Mouse (Mus musculus) embryonic facial prominence, embryonic 12.5 days (tissue): Measurements from ENCODE around the gene Gm42417. TPM values are rescaled to one million over a fixed set of nuclear protein-coding genes. Genes with fewer than 3 reads are reported as not detected.

Experiments
- ATAC-seq: fragments of 200-750 bp; cut with Nextera tagmentation; 2 replicates; pipeline ENCODE4 v1.8.0; 2017; ENCODE audit not compliant: insufficient number of reproducible peaks, insufficient read depth, low FRiP score, low TSS enrichment
- H3K27ac ChIP-seq: fragments of 300-500 bp; sonication (generic); 2 replicates; pipeline ENCODE4 v1.5.1; 2016; ENCODE audit warnings: mild to moderate bottlenecking
- H3K27me3 ChIP-seq: fragments of 300-500 bp; sonication (generic); 2 replicates; pipeline ENCODE4 v1.6.1; 2016; ENCODE audit warnings: mild to moderate bottlenecking, moderate library complexity
- H3K36me3 ChIP-seq: fragments of 300-500 bp; sonication (generic); 2 replicates; pipeline ENCODE4 v1.6.1; 2016; ENCODE audit warnings: mild to moderate bottlenecking
- H3K4me1 ChIP-seq: fragments of 300-500 bp; sonication (generic); 2 replicates; pipeline ENCODE4 v1.6.1; 2016
- H3K4me2 ChIP-seq: fragments of 300-500 bp; sonication (generic); replicated peaks from 2 replicates; pipeline ENCODE4 v1.6.1; 2016; ENCODE audit warnings: mild to moderate bottlenecking, moderate library complexity
- H3K4me3 ChIP-seq: fragments of 300-500 bp; sonication (generic); 2 replicates; pipeline ENCODE4 v1.5.1; 2016; ENCODE audit warnings: mild to moderate bottlenecking
- H3K9ac ChIP-seq: fragments of 300-500 bp; sonication (generic); 2 replicates; pipeline ENCODE4 v1.6.1; 2016; ENCODE audit warnings: mild to moderate bottlenecking, moderate library complexity
- H3K9me3 ChIP-seq: fragments of 300-500 bp; sonication (generic); 2 replicates; pipeline ENCODE4 v1.6.1; 2016; ENCODE audit warnings: mild to moderate bottlenecking, moderate library complexity
- WGBS: fragments of 180-500 bp; shearing (Covaris S2); methylation state at CpG from one replicate; pipeline ENCODE4 v1.1.7; 2016; 5-methylcytosine and 5-hydroxymethylcytosine counted together
- polyA plus RNA-seq: library from polyadenylated mRNA; unstranded; fragments of >200 nt; fragmentation: Nextera tagmentation; extraction: Ambion mirVana; gene quantifications from 2 replicates; pipeline ENCODE4 v1.2.1, GENCODE M21; 2016

Gene Gm42417
- polyA plus RNA-seq, 1 experiment from 2014 or later, result 0.49 TPM

- H3K4me1 ChIP-seq, result peaks cover 32% of the 10 kb centered on the region
- ATAC-seq, result no peak
- no peak overlapping the region for H3K4me2 ChIP-seq
- no peaks in the 10 kb centered on the region for H3K9me3 ChIP-seq
- H3K27me3 ChIP-seq, result no peaks in the 10 kb centered on the region
- H3K36me3 ChIP-seq, result no peaks in the 10 kb centered on the region
- H3K27ac ChIP-seq, result no peak overlapping the region
- 76% methylated on average over 8 of the region's 8 CpGs for WGBS
- no peak overlapping the region for H3K9ac ChIP-seq
- no peak overlapping the region for H3K4me3 ChIP-seq
Observed at GRCm38 (mm10) chr1:36573524-36573923, 34.3 kb upstream of the Gm42417 start.

- no peak overlapping the region for H3K27ac ChIP-seq
- H3K36me3 ChIP-seq, result no peaks in the 10 kb centered on the region
- no peak overlapping the region for H3K4me2 ChIP-seq
- H3K27me3 ChIP-seq, result no peaks in the 10 kb centered on the region
- no peak overlapping the region for H3K9ac ChIP-seq
- H3K4me3 ChIP-seq, result no peak overlapping the region
- WGBS, result 46% methylated on average over 1 of the region's 1 CpGs
- H3K9me3 ChIP-seq, result no peaks in the 10 kb centered on the region
- H3K4me1 ChIP-seq, result peaks cover 39% of the 10 kb centered on the region
- no peak for ATAC-seq
Observed at GRCm38 (mm10) chr1:36572709-36573108, 33.5 kb upstream of the Gm42417 start.

- ATAC-seq, result no peak
- H3K27ac ChIP-seq, result no peak overlapping the region
- H3K4me1 ChIP-seq, result peaks cover 39% of the 10 kb centered on the region
- H3K4me3 ChIP-seq, result no peak overlapping the region
- H3K9ac ChIP-seq, result no peak overlapping the region
- H3K27me3 ChIP-seq, result no peaks in the 10 kb centered on the region
- no peaks in the 10 kb centered on the region for H3K9me3 ChIP-seq
- H3K36me3 ChIP-seq, result no peaks in the 10 kb centered on the region
- no peak overlapping the region for H3K4me2 ChIP-seq
- 74% methylated on average over 2 of the region's 2 CpGs for WGBS
Observed at GRCm38 (mm10) chr1:36572140-36572700, 33.0 kb upstream of the Gm42417 start.

- Histone ChIP-seq H3K4me3 (no peak overlapping the region), H3K4me2 (no peak overlapping the region), H3K27ac (no peak overlapping the region), H3K4me1 (peaks cover 38% of the 10 kb centered on the region), H3K27me3 (no peaks in the 10 kb centered on the region), H3K36me3 (no peaks in the 10 kb centered on the region), H3K9ac (no peak overlapping the region), H3K9me3 (no peaks in the 10 kb centered on the region)
- WGBS, result 34% methylated on average over 6 of the region's 6 CpGs
- ATAC-seq, result no peak
Observed at GRCm38 (mm10) chr1:36571627-36572026, 32.4 kb upstream of the Gm42417 start.

GRCm38 (mm10) chr1:36570320-36570719, 31.1 kb upstream of the Gm42417 start:
- no peaks in the 10 kb centered on the region for H3K27me3 ChIP-seq
- no peak for ATAC-seq
- H3K4me3 ChIP-seq, result no peak overlapping the region
- 94% methylated on average over 5 of the region's 5 CpGs for WGBS
- no peaks in the 10 kb centered on the region for H3K36me3 ChIP-seq
- no peak overlapping the region for H3K9ac ChIP-seq
- H3K4me1 ChIP-seq, result peaks cover 32% of the 10 kb centered on the region
- no peaks in the 10 kb centered on the region for H3K9me3 ChIP-seq
- no peak overlapping the region for H3K4me2 ChIP-seq
- no peak overlapping the region for H3K27ac ChIP-seq

- H3K4me3 ChIP-seq, result no peak overlapping the region
- ATAC-seq, result no peak
- H3K36me3 ChIP-seq, result no peaks in the 10 kb centered on the region
- no peak overlapping the region for H3K4me2 ChIP-seq
- H3K27ac ChIP-seq, result no peak overlapping the region
- H3K9ac ChIP-seq, result no peak overlapping the region
- WGBS, result 49% methylated on average over 7 of the region's 7 CpGs
- H3K4me1 ChIP-seq, result peaks cover 32% of the 10 kb centered on the region
- H3K9me3 ChIP-seq, result no peaks in the 10 kb centered on the region
- H3K27me3 ChIP-seq, result no peaks in the 10 kb centered on the region
Observed at GRCm38 (mm10) chr1:36569694-36570276, 30.6 kb upstream of the Gm42417 start.

- Histone ChIP-seq H3K27me3 (no peaks in the 10 kb centered on the region), H3K27ac (no peak overlapping the region), H3K4me3 (no peak overlapping the region), H3K36me3 (no peaks in the 10 kb centered on the region), H3K9ac (no peak overlapping the region), H3K9me3 (no peaks in the 10 kb centered on the region), H3K4me1 (peaks cover 22% of the 10 kb centered on the region), H3K4me2 (no peak overlapping the region)
- no peak for ATAC-seq
- 81% methylated on average over 4 of the region's 4 CpGs for WGBS
Observed at GRCm38 (mm10) chr1:36568776-36569175, 29.5 kb upstream of the Gm42417 start.

- Histone ChIP-seq H3K27ac (peak overlapping the region; percentile 38; the same call in 1 of the 2 replicates), H3K9ac (no peak overlapping the region)
Observed at GRCm38 (mm10) chr1:36567818-36568603, 28.8 kb upstream of the Gm42417 start.

GRCm38 (mm10) chr1:36566425-36566824, 27.2 kb upstream of the Gm42417 start:
- WGBS, result 8% methylated on average over 2 of the region's 2 CpGs
- no peak overlapping the region for H3K4me3 ChIP-seq
- no peaks in the 10 kb centered on the region for H3K27me3 ChIP-seq
- H3K9me3 ChIP-seq, result no peaks in the 10 kb centered on the region
- H3K36me3 ChIP-seq, result no peaks in the 10 kb centered on the region
- peaks cover 28% of the 10 kb centered on the region for H3K4me1 ChIP-seq
- no peak overlapping the region for H3K4me2 ChIP-seq
- H3K27ac ChIP-seq, result no peak overlapping the region
- H3K9ac ChIP-seq, result no peak overlapping the region
- no peak for ATAC-seq

More at GRCm38 (mm10) chr1:36567818-36568603, 28.8 kb upstream of the Gm42417 start:
- 38% methylated on average over 21 of the region's 21 CpGs for WGBS
- Histone ChIP-seq H3K4me3 (no peak overlapping the region), H3K9me3 (no peaks in the 10 kb centered on the region), H3K36me3 (no peaks in the 10 kb centered on the region), H3K27me3 (no peaks in the 10 kb centered on the region), H3K4me1 (peaks cover 22% of the 10 kb centered on the region), H3K4me2 (no peak overlapping the region)
- no peak; the same call in 1 of the 2 replicates for ATAC-seq

GRCm38 (mm10) chr1:36564101-36564500, 24.9 kb upstream of the Gm42417 start:
- Histone ChIP-seq H3K4me2 (no peak overlapping the region), H3K9ac (no peak overlapping the region), H3K4me1 (peaks cover 33% of the 10 kb centered on the region), H3K9me3 (no peaks in the 10 kb centered on the region), H3K36me3 (no peaks in the 10 kb centered on the region), H3K27me3 (no peaks in the 10 kb centered on the region), H3K27ac (no peak overlapping the region), H3K4me3 (no peak overlapping the region)
- WGBS, result 84% methylated on average over 6 of the region's 6 CpGs
- ATAC-seq, result no peak

- no peak for ATAC-seq
- Histone ChIP-seq H3K4me2 (no peak overlapping the region), H3K9me3 (no peaks in the 10 kb centered on the region), H3K36me3 (no peaks in the 10 kb centered on the region), H3K4me1 (peaks cover 38% of the 10 kb centered on the region), H3K27me3 (no peaks in the 10 kb centered on the region), H3K9ac (no peak overlapping the region), H3K27ac (no peak overlapping the region), H3K4me3 (no peak overlapping the region)
- 63% methylated on average over 4 of the region's 4 CpGs for WGBS
Observed at GRCm38 (mm10) chr1:36563632-36564031, 24.4 kb upstream of the Gm42417 start.

GRCm38 (mm10) chr1:36563197-36563596, 24.0 kb upstream of the Gm42417 start:
- WGBS, result 75% methylated on average over 2 of the region's 2 CpGs
- no peak overlapping the region for H3K4me3 ChIP-seq
- H3K27me3 ChIP-seq, result no peaks in the 10 kb centered on the region
- H3K4me1 ChIP-seq, result peaks cover 36% of the 10 kb centered on the region
- no peak overlapping the region for H3K27ac ChIP-seq
- no peaks in the 10 kb centered on the region for H3K9me3 ChIP-seq
- H3K9ac ChIP-seq, result no peak overlapping the region
- H3K36me3 ChIP-seq, result no peaks in the 10 kb centered on the region
- ATAC-seq, result no peak
- no peak overlapping the region for H3K4me2 ChIP-seq
